Mouse (Mus musculus) limb, embryonic 13.5 days (tissue): ENCODE measurements around the gene Dcps. TPM values are rescaled to one million over a fixed set of nuclear protein-coding genes. Genes with fewer than 3 reads are reported as not detected.

Experiments
- ATAC-seq: fragments of 200-750 bp; cut with Nextera tagmentation; 2 replicates; pipeline ENCODE4 v1.8.0; 2017; ENCODE audit warnings: low read depth, moderate number of reproducible peaks, moderate TSS enrichment; ENCODE audit not compliant: low FRiP score
- H3K27ac ChIP-seq: fragments of 300-500 bp; sonication (generic); 2 replicates; pipeline ENCODE4 v1.5.1; 2015; ENCODE audit warnings: inconsistent platforms, mild to moderate bottlenecking, moderate library complexity
- H3K27me3 ChIP-seq: fragments of 300-500 bp; sonication (generic); 2 replicates; pipeline ENCODE4 v1.6.1; 2015; ENCODE audit warnings: mild to moderate bottlenecking, inconsistent platforms
- H3K36me3 ChIP-seq: fragments of 300-500 bp; sonication (generic); 2 replicates; pipeline ENCODE4 v1.6.1; 2015; ENCODE audit warnings: inconsistent platforms, mild to moderate bottlenecking, moderate library complexity
- H3K4me1 ChIP-seq: fragments of 300-500 bp; sonication (generic); 2 replicates; pipeline ENCODE4 v1.6.1; 2015; ENCODE audit warnings: inconsistent platforms
- H3K4me2 ChIP-seq: fragments of 300-500 bp; sonication (generic); replicated peaks from 2 replicates; pipeline ENCODE4 v1.6.1; 2015; ENCODE audit warnings: inconsistent platforms, mild to moderate bottlenecking, moderate library complexity
- H3K4me3 ChIP-seq: fragments of 300-500 bp; sonication (generic); 2 replicates; pipeline ENCODE4 v1.5.1; 2015; ENCODE audit warnings: moderate library complexity, mild to moderate bottlenecking, inconsistent platforms
- H3K9ac ChIP-seq: fragments of 300-500 bp; sonication (generic); 2 replicates; pipeline ENCODE4 v1.6.1; 2015; ENCODE audit warnings: mild to moderate bottlenecking, inconsistent platforms
- H3K9me3 ChIP-seq: fragments of 300-500 bp; sonication (generic); 2 replicates; pipeline ENCODE4 v1.6.1; 2016; ENCODE audit warnings: inconsistent platforms
- WGBS: fragments of 180-500 bp; shearing (Covaris S2); methylation state at CpG from one replicate; pipeline ENCODE4 v1.1.7; 2015; 5-methylcytosine and 5-hydroxymethylcytosine counted together
- polyA plus RNA-seq: library from polyadenylated mRNA; unstranded; fragments of >200 nt; fragmentation: Nextera tagmentation; extraction: Ambion mirVana; gene quantifications from 2 replicates; pipeline ENCODE4 v1.2.1, GENCODE M21; 2015

Gene Dcps
- polyA plus RNA-seq, 1 experiment from 2014 or later: 78.2 TPM

GRCm38 (mm10) chr9:35170071-35170470 lies 5.8 kb downstream of the Dcps start:
- 89% methylated on average over 7 of the region's 7 CpGs for WGBS
- no peak for ATAC-seq
- no peak overlapping the region for H3K27ac ChIP-seq
- H3K36me3 ChIP-seq: peaks cover 25% of the 10 kb centered on the region
- no peaks in the 10 kb centered on the region for H3K27me3 ChIP-seq
- H3K4me1 ChIP-seq: peaks cover 10% of the 10 kb centered on the region
- no peak overlapping the region for H3K4me2 ChIP-seq
- H3K9ac ChIP-seq: no peak overlapping the region
- H3K4me3 ChIP-seq: no peak overlapping the region
- H3K9me3 ChIP-seq: no peaks in the 10 kb centered on the region

GRCm38 (mm10) chr9:35166798-35167635 lies 8.8 kb downstream of the Dcps start:
- no peak overlapping the region for H3K4me2 ChIP-seq
- H3K27me3 ChIP-seq: no peaks in the 10 kb centered on the region
- no peak overlapping the region for H3K9ac ChIP-seq
- no peak overlapping the region for H3K4me3 ChIP-seq
- H3K27ac ChIP-seq: no peak overlapping the region
- no peak for ATAC-seq
- H3K9me3 ChIP-seq: no peaks in the 10 kb centered on the region
- H3K36me3 ChIP-seq: peaks cover 36% of the 10 kb centered on the region
- WGBS: 65% methylated on average over 9 of the region's 9 CpGs
- no peaks in the 10 kb centered on the region for H3K4me1 ChIP-seq

- Histone ChIP-seq H3K27ac (no peak overlapping the region), H3K9ac (no peak overlapping the region), H3K36me3 (peaks cover 38% of the 10 kb centered on the region), H3K4me2 (no peak overlapping the region), H3K4me3 (no peak overlapping the region), H3K4me1 (no peaks in the 10 kb centered on the region), H3K9me3 (no peaks in the 10 kb centered on the region), H3K27me3 (no peaks in the 10 kb centered on the region)
- WGBS: 25% methylated on average over 3 of the region's 3 CpGs
- ATAC-seq: no peak
Measured at GRCm38 (mm10) chr9:35166144-35166797, 9.6 kb downstream of the Dcps start.

GRCm38 (mm10) chr9:35164142-35164874 lies 11.6 kb downstream of the Dcps start:
- Histone ChIP-seq H3K36me3 (peaks cover 21% of the 10 kb centered on the region), H3K4me1 (no peaks in the 10 kb centered on the region), H3K4me2 (no peak overlapping the region), H3K4me3 (no peak overlapping the region), H3K9ac (no peak overlapping the region), H3K9me3 (no peaks in the 10 kb centered on the region), H3K27ac (no peak overlapping the region), H3K27me3 (no peaks in the 10 kb centered on the region)
- no peak for ATAC-seq
- WGBS: 75% methylated on average over 5 of the region's 5 CpGs

GRCm38 (mm10) chr9:35163011-35163690 lies 12.7 kb downstream of the Dcps start:
- Histone ChIP-seq H3K4me2 (no peak overlapping the region), H3K4me3 (no peak overlapping the region), H3K4me1 (no peaks in the 10 kb centered on the region), H3K9me3 (no peaks in the 10 kb centered on the region), H3K27ac (no peak overlapping the region), H3K36me3 (peaks cover 15% of the 10 kb centered on the region; the same call in 1 of the 2 replicates), H3K9ac (no peak overlapping the region), H3K27me3 (no peaks in the 10 kb centered on the region)
- ATAC-seq: no peak
- WGBS: 92% methylated on average over 11 of the region's 11 CpGs

- no peak for ATAC-seq
- peaks cover 2% of the 10 kb centered on the region; the same call in 1 of the 2 replicates for H3K4me1 ChIP-seq
- no peak overlapping the region for H3K27ac ChIP-seq
- no peak overlapping the region for H3K9ac ChIP-seq
- H3K36me3 ChIP-seq: peaks cover 12% of the 10 kb centered on the region; the same call in 1 of the 2 replicates
- no peaks in the 10 kb centered on the region for H3K9me3 ChIP-seq
- H3K4me3 ChIP-seq: no peak overlapping the region
- 89% methylated on average over 7 of the region's 7 CpGs for WGBS
- H3K4me2 ChIP-seq: no peak overlapping the region
- no peaks in the 10 kb centered on the region for H3K27me3 ChIP-seq
Measured at GRCm38 (mm10) chr9:35161721-35162120, 14.1 kb downstream of the Dcps start.

GRCm38 (mm10) chr9:35160662-35161061 lies 15.2 kb downstream of the Dcps start:
- H3K27ac ChIP-seq: no peak overlapping the region
- ATAC-seq: no peak
- 83% methylated on average over 2 of the region's 2 CpGs for WGBS
- peaks cover 12% of the 10 kb centered on the region; the same call in 1 of the 2 replicates for H3K36me3 ChIP-seq
- peaks cover 12% of the 10 kb centered on the region for H3K4me1 ChIP-seq
- no peaks in the 10 kb centered on the region for H3K27me3 ChIP-seq
- no peak overlapping the region for H3K9ac ChIP-seq
- no peak overlapping the region for H3K4me3 ChIP-seq
- no peak overlapping the region for H3K4me2 ChIP-seq
- H3K9me3 ChIP-seq: no peaks in the 10 kb centered on the region

- Histone ChIP-seq H3K27ac (no peak overlapping the region), H3K27me3 (no peaks in the 10 kb centered on the region)
Measured at GRCm38 (mm10) chr9:35158477-35158876, 17.4 kb downstream of the Dcps start.

GRCm38 (mm10) chr9:35156862-35157261 lies 19.0 kb downstream of the Dcps start:
- Histone ChIP-seq H3K9me3 (no peaks in the 10 kb centered on the region), H3K27me3 (no peaks in the 10 kb centered on the region), H3K4me1 (peaks cover 14% of the 10 kb centered on the region), H3K9ac (no peak overlapping the region), H3K36me3 (0 out of 2 replicates have a peak, but pooled peaks cover under 1% of the 10 kb centered on the region), H3K27ac (peak overlapping the region; percentile 65; the same call in 1 of the 2 replicates), H3K4me2 (no peak overlapping the region), H3K4me3 (no peak overlapping the region)
- 57% methylated on average over 4 of the region's 4 CpGs for WGBS
- ATAC-seq: no peak

More at GRCm38 (mm10) chr9:35158477-35158876, 17.4 kb downstream of the Dcps start:
- peaks cover 10% of the 10 kb centered on the region; the same call in 1 of the 2 replicates for H3K36me3 ChIP-seq
- no peak overlapping the region for H3K4me3 ChIP-seq
- H3K9ac ChIP-seq: no peak overlapping the region
- peaks cover 14% of the 10 kb centered on the region for H3K4me1 ChIP-seq
- ATAC-seq: no peak
- 79% methylated on average over 3 of the region's 3 CpGs for WGBS
- no peak overlapping the region for H3K4me2 ChIP-seq
- H3K9me3 ChIP-seq: no peaks in the 10 kb centered on the region

GRCm38 (mm10) chr9:35156002-35156710 lies 19.7 kb downstream of the Dcps start:
- Histone ChIP-seq H3K9me3 (no peaks in the 10 kb centered on the region), H3K4me2 (no peak overlapping the region), H3K9ac (no peak overlapping the region), H3K27ac (peak overlapping the region; percentile 65; the same call in 1 of the 2 replicates), H3K4me1 (peaks cover 14% of the 10 kb centered on the region), H3K36me3 (no peaks in the 10 kb centered on the region), H3K4me3 (no peak overlapping the region), H3K27me3 (no peaks in the 10 kb centered on the region)
- ATAC-seq: peak; percentile 59
- WGBS: 81% methylated on average over 5 of the region's 5 CpGs

GRCm38 (mm10) chr9:35152923-35153322 lies 22.9 kb downstream of the Dcps start:
- no peak overlapping the region for H3K4me2 ChIP-seq
- no peaks in the 10 kb centered on the region for H3K9me3 ChIP-seq
- ATAC-seq: no peak
- H3K27ac ChIP-seq: no peak overlapping the region
- H3K4me1 ChIP-seq: peaks cover 19% of the 10 kb centered on the region
- H3K9ac ChIP-seq: no peak overlapping the region
- no peak overlapping the region for H3K4me3 ChIP-seq
- H3K36me3 ChIP-seq: no peaks in the 10 kb centered on the region
- H3K27me3 ChIP-seq: no peaks in the 10 kb centered on the region
- WGBS: 93% methylated on average over 1 of the region's 1 CpGs
